Mouse (Mus musculus) bone marrow macrophage, adult 2 months (primary cell): ENCODE data around the gene Aqp7.

Source experiments
- CTCF ChIP-seq: IDR thresholded peaks from 2 replicates; pipeline ENCODE4 v1.5.1; 2012; ENCODE audit warnings: low read depth, mild to moderate bottlenecking, low read length, moderate library complexity
- POLR2A ChIP-seq: IDR thresholded peaks from 2 replicates; pipeline ENCODE4 v1.6.1; 2012; ENCODE audit warnings: mild to moderate bottlenecking, low read depth, low read length, borderline replicate concordance

- TF ChIP-seq CTCF, result no peak
- no peak for TF ChIP-seq POLR2A
Observed at GRCm38 (mm10) chr4:41046254-41046795, 1.6 kb downstream of the Aqp7 start.
